Mouse (Mus musculus) adrenal gland, adult (tissue): ENCODE measurements at regions not wholly inside any gene's neighbourhood (a gene's known extent, or its start where the extent isn't known, plus 50 kb on each side); places are given as distances from the start of the nearest gene placed in this dataset.

Experiments used
- DNase-seq, 2 experiments: peaks; one replicate each; pipeline ENCODE4 v3.0.0; 2022 to 2023; ENCODE audit warnings: low spot score in 1 of 2; ENCODE audit not compliant: inconsistent age in 2 of 2

GRCm38 (mm10) chr9:43465731-43466330 is 155.2 kb downstream of the Trim29 start:
- no peak for DNase-seq

DNA sequence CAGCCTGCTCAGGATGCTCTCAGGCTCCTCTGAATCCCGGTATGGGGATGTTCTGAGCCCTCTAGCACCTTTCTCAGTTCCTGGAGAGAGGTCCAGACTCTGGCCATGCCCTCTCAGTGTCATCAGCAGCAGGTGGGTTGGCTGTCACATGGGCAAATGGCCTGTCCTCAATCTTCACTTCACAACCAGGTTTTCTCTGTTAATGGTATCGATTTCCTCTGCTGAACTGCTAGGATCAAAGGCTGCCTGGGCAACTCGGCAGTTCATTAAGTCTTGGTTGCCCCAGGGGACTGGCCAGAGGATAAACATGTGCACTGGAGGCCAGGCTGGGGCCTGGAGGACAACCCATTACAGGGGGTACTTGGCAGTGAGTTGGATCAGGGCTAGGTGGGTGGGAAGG is 156.2 kb downstream of the Trim29 start:
- DNase-seq, result no peak

- DNase-seq, result no peak
Observed at GRCm38 (mm10) chr9:43469215-43469614, 158.6 kb downstream of the Trim29 start.

GRCm38 (mm10) chr9:43472231-43472630 is 161.6 kb downstream of the Trim29 start:
- DNase-seq, result peak in 1 of 2 experiments; percentile 42

- DNase-seq, result no peak
Observed at GRCm38 (mm10) chr9:43473164-43473563, 162.5 kb downstream of the Trim29 start.

- peak; percentile 20 to 51 for DNase-seq
Observed at GRCm38 (mm10) chr9:43473601-43474302, 163.1 kb downstream of the Trim29 start.

DNA sequence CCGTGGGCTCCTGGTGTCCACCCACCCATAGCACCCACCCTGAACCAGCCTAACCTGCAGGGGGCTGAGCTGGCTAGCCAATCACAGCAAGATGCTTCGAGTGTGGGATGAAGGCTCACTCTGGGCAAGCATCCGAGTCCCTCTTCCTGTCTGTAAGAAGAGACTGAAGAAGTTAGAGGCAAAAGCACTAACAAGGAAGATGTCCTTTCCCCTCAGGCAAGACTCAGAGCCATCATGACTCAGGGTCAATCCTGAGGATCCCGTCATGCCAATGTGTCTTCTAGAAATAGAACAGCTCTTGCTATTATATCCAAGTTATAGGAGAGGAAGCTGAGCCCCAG is 163.6 kb downstream of the Trim29 start:
- DNase-seq, result no peak

DNA sequence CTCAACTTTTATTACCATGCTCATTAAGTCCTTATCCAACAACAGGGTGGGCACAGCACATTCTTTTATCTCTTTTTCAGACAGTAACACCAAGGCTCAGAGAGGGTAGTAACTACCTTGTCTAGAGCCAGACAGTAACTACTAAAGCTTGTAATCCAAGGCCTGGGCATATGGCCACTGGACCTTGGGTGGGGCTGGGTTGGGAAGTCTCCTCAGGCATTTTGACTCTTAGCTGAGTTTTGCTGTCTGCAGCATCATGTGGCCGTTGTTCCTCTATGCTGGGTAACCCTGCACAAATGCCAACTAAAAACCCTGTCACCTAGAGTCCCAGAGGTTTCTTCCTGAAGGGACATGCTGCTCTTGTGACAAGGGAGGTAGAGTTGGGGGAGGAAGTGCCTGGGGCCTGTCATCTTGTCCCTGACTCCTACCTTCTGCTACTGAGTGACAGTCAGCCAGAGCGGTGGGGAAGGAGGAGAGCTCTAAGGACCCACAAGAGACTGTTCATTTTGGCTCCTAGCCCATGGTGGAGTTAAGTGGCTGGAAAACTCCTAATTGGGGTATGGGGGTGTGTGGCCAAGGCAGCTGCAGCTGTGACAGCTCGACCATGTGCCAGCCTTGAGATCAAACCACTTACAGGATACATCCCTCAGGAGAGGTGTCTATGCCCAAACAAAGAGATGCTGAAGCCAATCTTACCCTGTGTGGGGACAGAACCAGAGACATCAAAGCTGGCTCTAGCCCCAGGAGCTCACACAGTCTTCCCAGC is 170.4 kb downstream of the Trim29 start:
- DNase-seq, result no peak

GRCm38 (mm10) chr9:43482101-43483090 is 171.7 kb downstream of the Trim29 start:
- DNase-seq, result no peak

GRCm38 (mm10) chr9:43483195-43483594 is 172.5 kb downstream of the Trim29 start:
- no peak for DNase-seq

- no peak for DNase-seq
Observed at GRCm38 (mm10) chr9:43483906-43484305, 173.3 kb downstream of the Trim29 start.

DNA sequence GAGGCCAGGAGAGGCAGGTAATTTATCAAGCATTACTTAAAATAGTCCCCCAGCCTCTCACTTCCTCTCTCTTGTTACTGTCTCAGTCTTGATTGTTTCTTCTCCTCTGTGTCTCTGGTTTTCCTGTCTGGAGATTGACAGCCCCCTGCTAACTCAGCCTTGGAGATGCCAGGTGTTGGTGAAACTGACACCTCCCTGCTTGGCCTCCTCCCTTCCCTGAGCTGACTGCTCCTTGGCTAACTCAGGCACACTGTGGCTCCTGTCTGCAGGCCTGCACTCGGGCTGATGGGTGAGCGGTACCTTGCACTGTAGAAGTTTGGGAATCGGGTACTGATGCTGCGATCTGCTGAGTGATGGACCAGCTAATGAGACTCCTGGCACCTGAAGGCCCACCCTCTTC is 176.1 kb downstream of the Trim29 start:
- DNase-seq, result no peak

GRCm38 (mm10) chr9:43489205-43489604 is 178.6 kb downstream of the Trim29 start:
- no peak for DNase-seq

- DNase-seq, result peak in 1 of 2 experiments; percentile 72
Observed at GRCm38 (mm10) chr9:43491024-43491751, 180.5 kb downstream of the Trim29 start.

GRCm38 (mm10) chr9:43492236-43493000 is 181.8 kb downstream of the Trim29 start:
- DNase-seq, result no peak

DNA sequence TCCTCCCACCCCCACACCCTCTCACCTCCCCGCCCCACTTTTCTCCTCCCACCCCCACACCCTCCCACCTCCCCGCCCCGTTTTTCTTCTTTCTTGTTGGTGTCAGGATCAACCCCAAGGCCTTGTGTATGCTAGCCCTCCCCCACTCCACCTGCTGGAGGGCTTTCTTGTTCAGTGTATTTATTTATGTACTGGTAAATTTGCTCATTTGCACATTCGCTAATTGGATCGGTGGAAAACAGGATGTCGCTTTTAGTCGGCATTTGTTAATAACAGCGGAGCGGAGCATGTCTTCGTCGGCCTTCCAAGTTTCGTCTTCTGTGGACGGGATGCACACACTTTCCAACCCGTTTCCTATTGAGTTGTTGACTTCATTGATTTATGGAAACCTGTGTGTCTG is 187.9 kb downstream of the Trim29 start:
- DNase-seq, result no peak

DNA sequence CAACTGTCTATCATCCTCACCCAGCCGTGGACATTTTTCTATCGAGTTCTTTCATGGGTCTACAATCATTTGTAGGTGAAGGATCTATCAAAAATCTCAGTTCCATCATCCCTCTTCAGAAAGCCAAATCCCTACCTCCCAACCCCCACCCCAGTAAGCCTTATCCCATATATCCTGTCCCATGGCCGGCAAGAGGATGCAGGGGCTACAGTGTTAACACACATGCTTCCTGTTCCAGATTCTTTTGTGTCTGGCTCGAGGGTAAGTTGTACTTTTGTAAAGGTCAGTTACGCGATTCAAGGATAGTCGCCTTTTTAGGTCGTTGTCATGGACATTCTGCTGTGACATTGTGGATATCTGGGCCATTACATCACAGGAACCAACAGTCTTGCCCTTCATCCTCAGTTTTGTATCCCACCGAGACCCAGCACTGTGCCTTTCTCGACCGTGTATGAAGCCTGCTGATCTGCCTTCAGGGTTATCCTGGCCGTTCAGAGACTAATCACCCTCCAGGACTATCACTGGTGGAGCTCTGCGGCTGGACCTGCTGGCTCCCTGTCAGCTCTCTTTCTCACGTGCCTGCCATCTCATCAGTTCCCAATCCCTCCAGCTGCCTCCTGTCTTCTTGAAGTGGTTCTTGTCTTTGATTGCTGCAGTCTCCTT is 193.8 kb downstream of the Trim29 start:
- peak; percentile 39 to 74 for DNase-seq

DNA sequence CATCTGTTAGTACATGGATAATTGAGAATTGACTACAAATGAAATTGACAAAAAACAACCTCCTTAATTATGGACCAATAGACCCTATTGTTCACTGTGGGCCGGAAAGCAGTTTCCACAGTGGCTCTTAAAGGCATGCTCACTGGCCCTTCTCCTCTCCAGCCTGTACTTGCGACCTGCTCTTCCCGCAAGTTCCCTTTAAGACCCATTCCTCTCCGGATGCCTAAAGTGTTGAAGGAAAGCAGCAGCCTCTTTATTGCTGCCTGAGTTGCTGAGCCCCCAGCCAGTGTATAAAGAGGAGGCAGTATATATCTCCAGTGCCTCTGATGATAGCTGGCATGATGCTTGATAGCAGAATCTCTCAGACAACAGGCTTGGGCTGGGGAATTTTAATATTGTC is 195.2 kb downstream of the Trim29 start:
- DNase-seq, result no peak

GRCm38 (mm10) chr9:43506276-43506675 is 195.6 kb downstream of the Trim29 start:
- DNase-seq, result peak in 1 of 2 experiments; percentile 17
